Mouse (Mus musculus) ES-Bruce4 (cell line): ENCODE results near the gene Ablim2. TPM values are rescaled to one million over a fixed set of nuclear protein-coding genes. Genes with fewer than 3 reads are reported as not detected.

Source experiments
- H3K27ac ChIP-seq: 2 replicates; pipeline ENCODE4 v1.5.1; 2012; ENCODE audit warnings: low read length, inconsistent platforms; ENCODE audit not compliant: insufficient read depth
- H3K27me3 ChIP-seq: 2 replicates; pipeline ENCODE4 v1.6.1; 2012; ENCODE audit warnings: mild to moderate bottlenecking, low read length, inconsistent platforms; ENCODE audit not compliant: control insufficient read depth, poor library complexity, insufficient read depth, severe bottlenecking
- H3K36me3 ChIP-seq: 2 replicates; pipeline ENCODE4 v1.6.1; 2012; ENCODE audit warnings: inconsistent platforms, mild to moderate bottlenecking, low read length, moderate library complexity; ENCODE audit not compliant: control insufficient read depth, poor library complexity, insufficient read depth, severe bottlenecking
- H3K4me1 ChIP-seq: one replicate; pipeline ENCODE4 v1.8.1; 2011; ENCODE audit warnings: low read length; ENCODE audit not compliant: control insufficient read depth, insufficient read depth
- H3K4me3 ChIP-seq: 2 replicates; pipeline ENCODE4 v1.5.1; 2011; ENCODE audit warnings: low read depth, mild to moderate bottlenecking, low read length
- H3K9ac ChIP-seq: 2 replicates; pipeline ENCODE4 v1.6.1; 2012; ENCODE audit warnings: low read depth, mild to moderate bottlenecking, inconsistent platforms; ENCODE audit not compliant: poor library complexity, severe bottlenecking
- H3K9me3 ChIP-seq: replicated peaks from 2 replicates; pipeline ENCODE4 v1.6.1; 2012; ENCODE audit warnings: mild to moderate bottlenecking, low read length, inconsistent platforms; ENCODE audit not compliant: control insufficient read depth, poor library complexity, insufficient read depth, severe bottlenecking
- CTCF ChIP-seq: IDR thresholded peaks from one replicate; pipeline ENCODE4 v1.8.1; 2011; ENCODE audit warnings: low read depth, low read length
- EP300 ChIP-seq: IDR thresholded peaks from 2 replicates; pipeline ENCODE4 v1.6.1; 2011; ENCODE audit warnings: low read depth, low read length; ENCODE audit not compliant: insufficient read depth
- POLR2A ChIP-seq: IDR thresholded peaks from one replicate; pipeline ENCODE4 v1.8.1; 2011; ENCODE audit warnings: low read length; ENCODE audit not compliant: insufficient read depth
- polyA plus RNA-seq: library from polyadenylated mRNA; stranded (reverse); fragments of >200 nt; gene quantifications from 2 replicates; pipeline ENCODE4 v1.2.4, GENCODE M21; 2011; ENCODE audit warnings: low read depth; ENCODE audit not compliant: missing spikeins, insufficient read depth, insufficient read length

Gene Ablim2
- polyA plus RNA-seq, 1 experiment: 6.1 TPM

- Histone ChIP-seq H3K36me3 (no peaks in the 10 kb centered on the region), H3K27me3 (no peaks in the 10 kb centered on the region), H3K9ac (0 out of 2 replicates have a peak overlapping the region, but pooled peaks have one; percentile 2), H3K9me3 (no peaks in the 10 kb centered on the region), H3K27ac (no peak overlapping the region), H3K4me3 (peak overlapping the region; percentile 53), H3K4me1 (peaks cover 2% of the 10 kb centered on the region)
- TF ChIP-seq EP300 (no peak), CTCF (no peak), POLR2A (no peak)
Measured at GRCm38 (mm10) chr5:35756997-35757638, 562 bp upstream of the Ablim2 start.

GRCm38 (mm10) chr5:35758081-35759053, 687 bp downstream of the Ablim2 start:
- Histone ChIP-seq H3K4me3 (peak overlapping the region; percentile 74), H3K9me3 (no peaks in the 10 kb centered on the region), H3K9ac (peak overlapping the region; percentile 26), H3K4me1 (peaks cover 2% of the 10 kb centered on the region), H3K27ac (no peak overlapping the region), H3K27me3 (no peaks in the 10 kb centered on the region), H3K36me3 (no peaks in the 10 kb centered on the region)
- TF ChIP-seq POLR2A: no peak
- no peak for TF ChIP-seq CTCF
- TF ChIP-seq EP300: no peak

- H3K9ac ChIP-seq: no peak overlapping the region
- H3K4me1 ChIP-seq: peaks cover 2% of the 10 kb centered on the region
- no peak overlapping the region for H3K4me3 ChIP-seq
- H3K27me3 ChIP-seq: no peaks in the 10 kb centered on the region
- H3K9me3 ChIP-seq: no peaks in the 10 kb centered on the region
- TF ChIP-seq POLR2A (no peak), EP300 (no peak), CTCF (peak; percentile 46)
- no peak overlapping the region for H3K27ac ChIP-seq
- no peaks in the 10 kb centered on the region for H3K36me3 ChIP-seq
Measured at GRCm38 (mm10) chr5:35761323-35761722, 3.6 kb downstream of the Ablim2 start.

GRCm38 (mm10) chr5:35762388-35762787, 4.7 kb downstream of the Ablim2 start:
- H3K4me1 ChIP-seq: no peaks in the 10 kb centered on the region
- H3K9me3 ChIP-seq: no peaks in the 10 kb centered on the region
- H3K27ac ChIP-seq: no peak overlapping the region
- H3K36me3 ChIP-seq: no peaks in the 10 kb centered on the region
- TF ChIP-seq EP300 (no peak), CTCF (no peak), POLR2A (no peak)
- no peak overlapping the region for H3K9ac ChIP-seq
- H3K27me3 ChIP-seq: no peaks in the 10 kb centered on the region
- H3K4me3 ChIP-seq: no peak overlapping the region

- no peak overlapping the region for H3K9ac ChIP-seq
- H3K4me1 ChIP-seq: no peaks in the 10 kb centered on the region
- no peak overlapping the region for H3K27ac ChIP-seq
- no peak for TF ChIP-seq POLR2A
- TF ChIP-seq EP300: no peak
- no peak for TF ChIP-seq CTCF
- no peaks in the 10 kb centered on the region for H3K9me3 ChIP-seq
- no peak overlapping the region for H3K4me3 ChIP-seq
- H3K36me3 ChIP-seq: no peaks in the 10 kb centered on the region
- H3K27me3 ChIP-seq: no peaks in the 10 kb centered on the region
Measured at GRCm38 (mm10) chr5:35762850-35763249, 5.2 kb downstream of the Ablim2 start.

GRCm38 (mm10) chr5:35765909-35766308, 8.2 kb downstream of the Ablim2 start:
- Histone ChIP-seq H3K4me1 (no peaks in the 10 kb centered on the region), H3K27me3 (no peaks in the 10 kb centered on the region), H3K4me3 (no peak overlapping the region), H3K9me3 (no peaks in the 10 kb centered on the region), H3K27ac (no peak overlapping the region), H3K36me3 (no peaks in the 10 kb centered on the region), H3K9ac (no peak overlapping the region)
- no peak for TF ChIP-seq POLR2A
- TF ChIP-seq EP300: no peak
- TF ChIP-seq CTCF: no peak
